Mouse (Mus musculus) 3134 (cell line): ENCODE results near the gene Mtap.
A peak's percentile ranks its signal among the peaks of the same experiment; 100 is the strongest.

Experiments used
- DNase-seq: peaks from one replicate; pipeline ENCODE4 v3.0.0-alpha.2; 2011; ENCODE audit warnings: low spot score; ENCODE audit not compliant: insufficient read length; ENCODE audit errors: extremely low read depth

Gene Mtap

DNA sequence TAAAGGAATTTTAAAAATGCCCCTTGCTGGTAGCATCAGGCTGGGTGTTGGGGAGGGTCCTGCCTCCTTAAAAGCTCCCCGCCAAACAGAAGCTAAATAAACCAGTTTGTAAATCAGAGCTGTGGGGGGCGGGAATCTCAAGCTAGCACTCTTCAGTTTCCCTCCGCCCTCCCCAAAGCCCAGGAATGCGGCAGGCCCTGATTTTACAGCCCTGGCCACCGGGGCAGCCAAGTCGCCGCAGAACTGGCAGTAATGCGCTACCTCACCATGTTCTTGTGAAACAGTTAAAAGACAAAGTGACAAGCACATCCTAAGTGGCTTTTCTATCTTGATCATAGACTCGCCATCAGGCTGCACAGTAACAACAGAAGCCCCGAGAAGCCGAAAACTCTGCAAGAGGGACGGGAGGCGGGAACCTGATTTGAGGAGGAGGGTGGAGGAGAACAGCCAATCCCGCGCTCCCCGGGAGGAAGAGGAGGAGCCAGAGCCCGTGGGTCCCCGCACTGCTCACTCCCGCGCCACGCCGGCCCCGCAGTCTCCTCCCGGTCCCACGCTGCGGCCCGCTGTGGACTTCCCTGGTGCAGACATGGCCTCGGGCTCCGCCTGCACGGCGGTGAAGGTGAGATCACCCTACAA, at the start of gene Mtap:
TSS of gene Mtap (plus strand) at position 217 of the 636 bp plus-strand sequence.
- peak; percentile 91 for DNase-seq

DNA sequence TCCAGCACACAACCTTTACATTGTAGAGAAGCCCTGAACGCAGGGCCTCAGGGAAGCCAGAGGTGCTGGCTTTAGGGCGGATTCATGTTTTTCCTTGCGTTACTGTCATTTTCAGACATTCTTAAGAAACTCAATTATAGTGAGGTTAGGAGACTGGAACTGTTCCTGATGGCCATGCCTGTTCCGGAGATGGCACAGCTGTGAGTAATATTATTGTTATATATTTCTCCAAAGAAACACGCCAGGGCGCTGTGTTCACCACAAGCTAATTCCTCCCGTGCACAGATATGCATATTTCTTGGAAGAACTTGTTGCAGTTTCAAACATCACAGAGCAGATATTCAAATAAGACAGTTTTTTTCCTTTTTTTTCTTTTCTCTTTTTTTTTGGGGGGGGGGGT, 47.8 kb upstream of the Mtap start:
- peak; percentile 36 for DNase-seq

DNA sequence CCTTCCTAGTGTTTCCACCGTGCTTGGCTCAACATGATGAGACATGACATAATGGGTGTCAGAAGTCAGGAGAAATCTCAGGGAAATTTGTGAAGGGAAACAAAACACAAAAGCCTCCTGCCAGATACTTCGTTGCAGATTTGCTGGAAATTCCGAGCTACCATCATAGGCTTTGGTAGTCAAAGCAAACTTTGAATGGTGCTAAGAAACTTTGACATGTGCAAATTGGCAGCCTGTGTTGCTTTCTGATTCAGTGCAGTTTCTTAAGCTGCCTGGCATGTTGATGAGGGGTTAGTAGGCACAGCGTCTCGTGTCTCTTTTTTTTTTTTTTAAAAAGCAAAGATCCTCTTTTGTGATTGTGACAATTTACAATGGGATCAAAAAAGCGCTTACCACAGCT, 46.7 kb upstream of the Mtap start:
- DNase-seq = no peak

DNA sequence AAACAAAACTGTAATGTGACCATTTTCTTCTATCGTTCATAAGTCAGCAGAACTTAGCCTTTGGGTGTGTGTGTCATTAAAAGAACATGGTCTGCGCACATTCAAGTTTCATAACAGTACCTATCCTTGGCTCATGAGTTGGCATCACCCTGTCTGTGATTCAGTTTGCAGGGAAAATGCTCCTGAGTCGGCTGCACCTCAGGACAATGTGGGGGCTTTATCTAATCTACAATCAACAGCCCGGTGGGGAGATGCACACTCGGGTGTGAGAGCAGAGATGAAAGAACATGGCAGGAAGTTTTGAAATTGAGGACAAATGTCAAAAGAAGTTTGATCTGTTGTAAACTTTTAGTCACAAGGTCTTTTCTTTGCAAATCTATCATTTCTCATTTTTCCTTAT, 44.8 kb upstream of the Mtap start:
- no peak for DNase-seq

DNA sequence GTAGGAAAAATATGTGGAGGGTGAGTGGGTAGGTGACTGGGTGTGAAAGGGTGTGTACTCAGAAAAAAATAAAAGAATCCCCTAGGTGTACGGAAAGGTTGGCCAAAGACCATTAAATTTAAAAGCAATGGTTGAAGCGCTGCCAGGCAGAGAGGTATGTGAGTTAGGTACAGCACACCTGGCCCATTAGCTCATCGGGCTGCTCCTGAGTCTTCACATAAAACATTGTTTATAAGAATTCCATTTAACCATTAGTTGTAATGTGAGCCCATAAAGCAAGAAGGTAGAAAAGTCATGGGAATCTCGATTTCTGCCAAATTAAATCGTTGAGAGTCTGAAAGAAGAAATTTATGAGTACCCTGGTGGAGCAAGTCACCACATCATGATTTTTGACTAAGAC, 42.1 kb upstream of the Mtap start:
- DNase-seq = no peak

DNA sequence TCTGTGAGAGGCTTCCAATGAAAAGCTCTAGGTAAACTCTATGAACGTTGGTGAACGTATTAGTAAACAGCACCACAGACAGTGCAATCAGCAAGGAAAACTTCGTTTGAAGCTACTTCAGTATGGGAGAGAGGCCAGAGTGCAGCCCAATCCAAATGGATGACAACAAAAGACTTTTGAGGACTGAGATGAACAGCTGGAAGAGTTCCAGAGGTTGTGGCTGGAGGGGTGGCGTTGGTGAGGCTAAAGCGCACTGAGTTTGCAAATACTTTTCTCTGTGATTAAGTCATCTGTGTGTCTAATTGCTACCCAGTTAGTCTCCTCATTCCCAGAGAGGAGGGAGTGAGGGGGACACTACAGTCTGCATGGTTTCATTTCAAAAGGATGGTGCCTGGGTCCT, 38.7 kb upstream of the Mtap start:
- DNase-seq = peak; percentile 25

DNA sequence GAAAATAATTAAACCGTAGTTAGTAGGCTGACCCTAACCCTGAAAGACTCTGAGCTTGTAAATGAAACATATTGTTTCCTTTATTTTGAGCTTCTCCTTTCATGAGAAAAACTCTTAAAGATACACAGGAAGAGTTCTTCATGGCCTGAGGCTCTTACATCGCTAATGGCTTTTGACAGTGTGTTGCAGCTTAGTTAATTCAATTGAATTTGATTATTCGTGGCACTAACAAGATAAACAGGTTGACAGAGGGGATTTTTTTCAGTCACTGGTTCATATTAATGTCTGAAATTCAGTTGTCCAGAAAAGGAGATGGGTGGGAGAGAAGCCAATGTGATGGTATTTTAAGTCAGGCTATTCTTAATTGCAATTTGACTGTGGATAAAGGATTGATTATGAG, 35.6 kb upstream of the Mtap start:
- DNase-seq = no peak

DNA sequence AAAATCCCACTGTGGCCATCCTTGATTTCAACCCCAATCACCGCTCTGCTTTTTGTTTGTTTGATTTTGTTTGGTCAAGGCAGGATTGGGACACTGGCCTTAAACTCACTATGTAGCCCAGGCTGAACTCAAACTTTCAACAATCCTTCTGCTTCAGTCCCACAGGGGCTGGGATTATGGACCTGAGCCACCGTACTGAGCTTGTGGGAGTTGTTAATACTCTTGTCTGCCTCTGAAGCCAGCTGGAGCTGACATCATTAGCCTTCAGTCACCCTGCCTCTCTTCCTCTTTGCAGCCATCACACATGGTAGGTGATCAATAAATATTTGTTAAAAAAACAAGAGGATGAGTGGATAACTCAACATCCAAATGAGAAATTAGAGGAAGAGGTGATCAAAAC, 34.6 kb upstream of the Mtap start:
- no peak for DNase-seq

DNA sequence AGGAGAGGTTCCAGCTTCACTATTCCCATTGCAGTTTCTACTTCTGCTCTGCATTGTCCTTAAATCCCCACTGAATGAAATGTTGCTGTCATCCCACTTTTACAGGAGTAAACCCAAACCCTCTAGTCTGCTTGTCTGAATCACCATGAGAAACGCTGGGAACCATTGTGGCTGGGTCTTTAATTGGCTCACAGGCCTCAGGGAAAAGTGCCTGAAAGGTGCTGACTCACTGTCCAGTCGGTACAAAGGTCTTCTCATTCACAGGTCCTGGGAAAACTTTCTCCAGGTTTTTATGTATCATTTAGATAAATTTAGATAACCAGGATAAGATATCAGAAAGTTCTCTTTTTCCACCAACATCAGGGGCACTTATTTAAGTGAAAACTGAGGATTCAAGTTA, 31.4 kb upstream of the Mtap start:
- DNase-seq = peak; percentile 56

DNA sequence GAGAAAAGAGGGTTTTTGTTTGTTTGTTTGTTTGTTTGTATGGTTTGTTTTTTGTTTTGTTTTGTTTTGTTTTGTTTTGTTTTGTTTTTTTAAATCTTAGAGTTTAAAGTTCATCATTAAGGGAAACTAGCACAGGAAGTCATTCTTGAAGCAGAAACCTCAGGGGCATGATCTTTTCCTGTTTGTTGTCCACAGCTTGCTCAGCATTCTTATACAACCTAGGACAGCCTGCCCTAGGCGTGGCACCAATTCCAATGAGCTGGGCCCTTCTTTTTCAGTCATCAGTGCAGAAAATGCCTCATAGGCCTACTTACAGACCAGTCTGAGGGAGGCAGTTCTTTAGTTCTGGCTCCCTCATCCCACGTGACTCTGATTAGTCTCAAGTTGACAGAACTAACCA, 30.4 kb upstream of the Mtap start:
- no peak for DNase-seq

DNA sequence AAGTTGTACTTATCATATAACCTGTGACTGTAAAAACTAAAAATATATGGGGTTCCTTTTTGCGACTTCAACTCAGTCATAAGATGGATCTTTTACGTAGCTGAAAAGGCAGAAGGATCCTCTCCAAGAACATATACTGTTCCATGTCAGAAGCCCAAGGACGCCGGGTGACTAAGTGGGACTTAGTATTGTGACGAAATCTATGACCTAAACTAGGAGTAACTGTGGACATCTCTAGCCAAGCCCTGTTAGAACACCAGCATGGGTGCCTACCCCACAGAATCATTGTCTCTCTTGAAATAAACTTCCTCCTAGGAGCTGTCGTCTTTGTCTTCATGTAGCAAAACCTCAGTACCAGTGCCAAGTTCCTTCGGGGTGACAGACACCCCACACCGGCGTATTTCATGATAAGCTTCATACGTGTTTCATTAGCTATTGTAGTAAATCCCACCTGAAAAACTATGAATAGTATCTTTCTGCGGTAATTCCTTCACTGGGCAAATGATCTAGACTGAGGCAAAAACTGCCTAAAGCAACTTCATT, 24.7 kb upstream of the Mtap start:
- no peak for DNase-seq

DNA sequence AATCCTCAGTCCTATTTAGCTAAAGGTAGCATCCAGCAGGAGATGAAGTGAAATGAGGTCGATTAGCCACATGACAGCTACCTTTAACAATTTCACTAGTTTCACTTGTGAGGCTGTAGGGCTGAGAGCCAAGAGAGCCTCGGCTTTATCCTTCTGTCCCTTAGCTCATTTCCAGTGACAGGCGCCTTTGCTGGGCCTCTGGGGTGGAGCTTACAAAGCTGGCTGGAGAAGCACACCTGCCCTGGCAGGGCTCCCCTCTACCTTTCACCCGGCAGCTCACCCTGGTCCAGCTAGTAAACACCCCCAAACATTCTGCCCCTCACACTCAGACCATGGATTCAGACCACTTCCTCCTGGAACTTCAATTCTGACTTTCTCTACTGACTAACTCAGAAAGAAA, 24.1 kb upstream of the Mtap start:
- DNase-seq = no peak

DNA sequence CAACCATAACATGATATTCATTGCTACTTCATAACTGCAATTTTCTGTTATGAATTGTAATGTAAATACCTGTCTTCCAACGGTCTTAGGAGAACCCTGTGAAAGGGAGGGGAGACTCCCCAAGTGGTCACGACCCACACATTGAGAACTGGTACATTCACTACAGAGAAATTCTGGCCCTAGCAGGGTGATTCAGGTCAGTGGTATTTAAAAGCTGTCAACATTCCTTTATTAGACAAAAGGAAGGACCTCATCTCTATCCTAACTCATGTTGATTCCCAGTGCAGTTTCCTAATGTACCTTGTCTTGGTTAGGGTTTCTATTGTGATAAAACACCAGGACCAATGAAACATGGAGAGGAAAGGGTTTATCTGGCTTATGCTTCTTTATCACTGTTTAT, 20.9 kb upstream of the Mtap start:
- DNase-seq = no peak

DNA sequence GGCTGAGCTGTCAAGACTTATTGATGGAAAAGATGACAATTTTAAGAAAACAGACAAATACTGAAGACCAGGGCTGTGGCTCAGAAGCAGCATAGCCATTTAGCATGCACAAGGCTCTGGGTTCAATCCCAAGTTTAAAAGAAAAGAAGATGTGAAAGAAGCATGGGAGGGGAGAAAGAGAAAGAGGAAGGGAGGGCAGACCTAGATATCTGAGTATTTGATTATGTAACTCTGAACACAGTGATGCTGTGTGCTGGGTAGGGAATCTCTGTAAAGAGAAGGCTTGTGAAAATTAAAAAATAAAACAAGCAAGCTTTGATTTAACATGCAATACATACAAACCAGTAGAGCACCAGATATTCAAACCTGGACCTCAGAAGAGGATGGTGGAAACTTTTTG, 17.0 kb upstream of the Mtap start:
- no peak for DNase-seq

DNA sequence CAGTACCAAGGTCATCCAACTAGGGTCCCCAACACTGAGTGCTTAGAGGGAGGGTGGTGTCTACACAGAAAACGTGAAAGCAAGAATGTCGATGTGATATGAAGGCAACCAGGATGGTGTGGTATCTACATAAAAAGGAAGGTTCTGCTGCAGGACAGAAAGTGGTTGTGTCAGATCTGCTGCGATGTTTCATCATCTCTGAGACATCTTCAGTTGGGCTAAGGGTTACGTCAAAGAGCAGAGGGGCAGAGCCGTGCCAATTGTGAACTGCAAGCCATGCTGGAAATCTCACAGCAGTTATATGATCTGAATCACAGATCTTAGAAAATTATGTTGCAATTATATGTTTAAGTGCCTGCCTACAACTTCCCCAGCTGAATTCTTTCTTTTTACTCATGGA, 16.6 kb upstream of the Mtap start:
- no peak for DNase-seq

DNA sequence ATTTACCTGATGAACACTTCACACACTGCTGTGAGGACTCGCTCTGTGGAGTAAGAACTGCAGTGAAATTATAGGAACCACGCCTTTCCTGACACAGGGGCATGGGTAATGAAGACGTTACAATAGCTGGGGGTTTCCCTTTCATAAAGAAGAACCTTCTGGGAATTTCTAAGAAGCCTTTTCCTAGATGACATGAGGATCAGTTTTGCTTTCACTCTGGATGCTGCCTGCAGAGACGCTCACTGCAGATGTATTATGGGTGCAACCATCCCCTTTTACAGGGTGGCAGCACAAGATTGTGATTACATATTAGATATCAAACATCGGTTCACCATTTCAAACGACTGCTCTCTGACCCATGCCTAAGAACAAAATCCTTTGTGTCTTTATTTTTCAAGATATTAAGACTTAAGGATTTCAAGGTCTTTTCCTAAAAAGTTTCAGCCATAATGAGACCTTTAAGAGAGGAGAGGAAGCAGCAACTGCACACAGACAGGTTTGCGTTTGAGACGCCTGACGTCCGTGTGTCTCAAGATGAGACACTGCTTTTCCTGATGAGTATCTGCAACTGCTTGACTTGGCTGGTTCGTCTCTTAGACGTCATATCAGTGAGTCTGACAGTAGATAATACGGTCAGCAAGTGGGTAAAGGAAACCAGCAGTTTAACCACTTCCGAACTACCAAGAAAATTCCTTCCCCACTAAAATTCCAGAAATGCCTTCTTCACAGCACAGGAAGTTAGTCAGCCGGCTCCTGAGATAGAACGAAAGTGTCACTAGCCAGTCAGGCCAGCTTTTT, 13.3 kb upstream of the Mtap start:
- DNase-seq = peak; percentile 72

DNA sequence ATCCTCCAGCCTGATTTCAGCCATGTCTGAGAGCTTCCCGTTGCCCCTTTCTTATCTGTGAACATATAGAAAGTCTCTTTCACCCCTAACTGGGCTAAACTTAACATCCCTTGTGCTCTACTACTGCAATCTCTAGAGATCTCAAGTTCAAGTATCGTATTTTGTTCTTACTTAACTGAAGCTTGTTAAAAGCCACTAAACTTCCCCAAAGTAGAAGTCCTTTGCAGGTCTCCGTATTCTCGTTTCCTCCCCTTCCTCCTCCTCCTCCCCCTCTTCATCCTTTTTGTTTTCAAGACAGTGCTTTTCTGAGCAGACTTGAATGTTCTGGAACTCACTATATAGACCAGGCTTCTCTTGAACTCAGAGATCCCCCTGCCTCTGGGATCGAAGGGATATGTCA, 9.2 kb upstream of the Mtap start:
- DNase-seq = no peak

DNA sequence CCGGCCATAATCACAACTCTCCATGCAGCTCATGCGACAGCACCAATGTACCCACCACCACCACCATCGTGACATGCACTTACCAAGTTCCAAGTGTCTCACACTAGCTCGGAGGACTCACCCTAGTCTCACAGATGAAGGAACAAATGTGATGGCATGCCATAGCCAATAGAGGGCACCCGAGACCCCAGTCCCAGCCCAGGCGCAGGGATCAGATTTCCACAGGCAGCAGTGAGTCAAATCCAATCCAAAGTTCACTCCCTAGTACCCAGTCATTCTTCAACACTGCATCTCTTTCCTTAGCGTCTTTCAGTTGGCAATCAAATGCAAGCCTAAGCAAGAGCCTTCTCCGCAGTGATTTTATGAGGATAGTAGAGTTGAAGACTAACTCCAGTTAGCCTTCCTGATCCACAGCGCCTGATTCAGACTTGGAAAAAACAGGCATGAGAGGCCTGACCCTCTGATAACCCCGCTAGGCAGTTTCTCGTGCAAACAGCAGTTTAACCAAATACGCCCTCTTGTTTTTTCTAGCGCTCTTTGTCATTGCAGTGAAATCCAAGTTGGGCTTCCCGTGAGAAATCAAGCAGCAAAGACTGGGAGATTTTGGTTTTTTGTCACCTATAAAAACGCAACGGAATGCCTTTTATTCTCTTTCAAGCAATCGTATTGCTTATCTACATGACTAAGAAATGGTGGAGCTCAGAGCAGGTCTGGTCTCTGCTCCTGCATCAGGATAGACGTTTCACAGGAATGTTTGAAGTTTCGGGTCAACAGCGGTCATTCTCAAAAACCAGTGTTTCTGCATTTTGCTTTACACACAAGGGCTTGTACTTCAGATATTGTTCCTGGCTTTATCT, 8.6 kb upstream of the Mtap start:
- DNase-seq = peak; percentile 92

DNA sequence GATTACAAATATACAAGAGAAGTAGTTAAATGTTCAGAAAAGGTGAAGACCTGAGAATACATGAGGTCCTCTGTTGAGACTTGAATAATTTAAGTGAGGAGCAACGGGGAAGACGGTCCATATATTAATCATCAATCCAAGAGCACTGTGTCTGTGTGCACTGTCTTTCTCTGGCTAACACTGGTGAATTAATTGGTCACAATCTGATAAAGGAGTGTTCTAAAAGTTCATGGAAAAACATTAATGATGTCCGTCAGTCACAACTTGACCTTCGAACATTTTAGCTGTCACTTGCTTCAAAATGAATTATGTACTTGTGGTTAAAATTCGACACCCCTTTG, 8.0 kb upstream of the Mtap start:
- DNase-seq = no peak

DNA sequence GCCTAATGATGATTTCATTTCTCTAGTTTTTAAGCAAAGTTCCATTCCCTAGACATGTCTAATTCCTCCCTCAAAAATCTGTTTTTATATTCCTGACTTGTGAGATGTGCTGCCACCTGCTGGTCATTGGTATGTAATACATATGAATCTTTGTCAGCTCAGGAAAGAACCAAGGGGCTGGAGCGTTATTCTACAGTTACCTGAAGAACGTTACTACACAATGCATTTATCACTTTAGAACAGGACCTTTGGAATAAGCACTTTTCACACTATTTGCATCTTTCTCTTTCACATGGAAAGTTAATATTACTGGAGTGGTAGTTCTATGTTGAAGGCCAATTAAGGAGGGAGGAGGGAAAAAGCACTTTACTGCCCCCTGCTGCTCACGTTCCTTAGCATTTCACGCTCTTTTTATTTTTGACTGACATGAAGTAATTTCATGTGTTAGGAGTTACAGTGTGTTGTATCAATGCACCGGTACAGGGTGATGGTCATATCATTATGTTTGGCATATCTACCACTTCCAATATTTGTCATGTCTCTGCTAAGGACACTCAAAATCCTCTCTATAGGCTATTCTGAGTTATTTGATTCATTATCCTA, 7.5 kb upstream of the Mtap start:
- DNase-seq = peak; percentile 59

DNA sequence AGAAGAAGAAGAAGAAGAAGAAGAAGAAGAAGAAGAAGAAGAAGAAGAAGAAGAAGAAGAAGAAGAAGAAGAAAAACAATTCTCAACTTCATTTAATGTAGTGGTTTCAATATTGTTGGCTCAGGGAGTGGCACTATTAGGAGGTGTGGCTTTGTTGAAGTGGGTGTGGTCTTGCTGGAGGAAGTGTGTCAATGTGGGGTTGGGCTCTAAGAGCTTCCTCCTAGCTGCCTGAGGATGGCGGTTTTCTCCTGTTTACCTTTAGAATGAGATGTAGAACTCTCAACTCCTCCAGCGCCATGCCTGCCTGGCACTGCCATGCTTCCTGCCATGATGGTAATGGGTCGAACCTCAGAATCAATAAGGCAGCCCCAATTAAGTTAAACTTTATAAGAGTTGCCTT, 5.1 kb upstream of the Mtap start:
- DNase-seq = no peak
